Mouse (Mus musculus) limb, embryonic 15.5 days (tissue): ENCODE measurements at regions not wholly inside any gene's neighbourhood (a gene's known extent, or its start where the extent isn't known, plus 50 kb on each side); places are given as distances from the start of the nearest gene placed in this dataset.
A peak's percentile ranks its signal among the peaks of the same experiment; 100 is the strongest.

Source experiments
- ATAC-seq: fragments of 200-750 bp; cut with Nextera tagmentation; 2 replicates; pipeline ENCODE4 v1.8.0; 2017; ENCODE audit warnings: low read depth, moderate TSS enrichment; ENCODE audit not compliant: insufficient number of reproducible peaks, low FRiP score, low TSS enrichment
- H3K27ac ChIP-seq: fragments of 300-500 bp; sonication (generic); 2 replicates; pipeline ENCODE4 v1.5.1; 2015; ENCODE audit warnings: moderate library complexity, mild to moderate bottlenecking, inconsistent platforms
- H3K27me3 ChIP-seq: fragments of 300-500 bp; sonication (generic); 2 replicates; pipeline ENCODE4 v1.6.1; 2015; ENCODE audit warnings: inconsistent platforms
- H3K36me3 ChIP-seq: fragments of 300-500 bp; sonication (generic); 2 replicates; pipeline ENCODE4 v1.6.1; 2015; ENCODE audit warnings: inconsistent platforms
- H3K4me1 ChIP-seq: fragments of 300-500 bp; sonication (generic); 2 replicates; pipeline ENCODE4 v1.6.1; 2015; ENCODE audit warnings: inconsistent platforms
- H3K4me2 ChIP-seq: fragments of 300-500 bp; sonication (generic); 2 replicates; pipeline ENCODE4 v1.6.1; 2015; ENCODE audit warnings: mild to moderate bottlenecking, inconsistent platforms
- H3K4me3 ChIP-seq: fragments of 300-500 bp; sonication (generic); 2 replicates; pipeline ENCODE4 v1.5.1; 2015; ENCODE audit warnings: mild to moderate bottlenecking, inconsistent platforms
- H3K9ac ChIP-seq: fragments of 300-500 bp; sonication (generic); 2 replicates; pipeline ENCODE4 v1.6.1; 2015; ENCODE audit warnings: inconsistent platforms
- H3K9me3 ChIP-seq: fragments of 300-500 bp; sonication (generic); 2 replicates; pipeline ENCODE4 v1.6.1; 2016; ENCODE audit warnings: inconsistent platforms
- WGBS: fragments of 180-500 bp; shearing (Covaris S2); methylation state at CpG from one replicate; pipeline ENCODE4 v1.1.7; 2015; 5-methylcytosine and 5-hydroxymethylcytosine counted together

DNA sequence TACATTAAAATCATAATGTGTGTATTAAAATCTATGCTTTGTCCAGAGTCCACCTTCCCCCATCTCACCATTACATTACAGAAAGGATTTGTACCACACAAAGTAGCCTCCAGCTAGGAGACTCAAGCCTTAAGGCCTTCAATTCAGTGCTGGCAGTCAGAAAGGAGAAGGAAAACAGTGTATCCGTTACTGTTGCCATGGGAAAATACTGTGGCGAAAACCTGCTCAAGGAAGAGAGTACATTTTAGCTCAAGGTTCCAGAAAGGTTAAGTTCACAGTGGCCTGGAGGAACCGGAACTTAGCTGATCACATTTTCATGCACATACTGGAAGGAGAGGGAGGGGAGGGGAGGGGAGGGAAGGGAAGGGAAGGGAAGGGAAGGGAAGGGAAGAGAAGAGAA, 231.8 kb upstream of the Irx5 start:
- Histone ChIP-seq H3K9ac (no peak overlapping the region), H3K4me3 (no peak overlapping the region), H3K36me3 (no peaks in the 10 kb centered on the region), H3K4me2 (no peak overlapping the region), H3K27ac (no peak overlapping the region), H3K9me3 (no peaks in the 10 kb centered on the region), H3K4me1 (0 out of 2 replicates have a peak, but pooled peaks cover 2% of the 10 kb centered on the region), H3K27me3 (peaks cover 54% of the 10 kb centered on the region)
- no peak for ATAC-seq
- 69% methylated on average over 3 of the region's 3 CpGs for WGBS

DNA sequence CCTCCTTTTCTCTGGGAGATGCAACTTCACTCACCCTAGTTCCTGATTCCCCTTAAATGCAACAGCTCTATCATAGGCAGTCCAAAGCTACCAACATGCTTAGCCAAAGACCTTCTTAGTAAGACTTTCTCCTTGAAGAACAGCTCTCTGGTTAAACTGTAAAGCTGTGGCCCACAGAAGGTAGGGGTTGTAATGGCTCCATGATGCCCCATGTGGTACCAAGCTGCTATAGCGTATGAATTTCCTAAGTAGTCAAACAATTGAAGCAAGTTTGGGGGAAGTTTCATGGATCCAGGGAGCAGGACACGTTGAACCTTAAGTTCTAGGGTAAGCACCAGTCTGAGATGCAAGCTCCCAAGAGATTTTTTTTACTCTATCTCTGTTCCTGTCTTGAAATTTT, 236.1 kb upstream of the Irx5 start:
- Histone ChIP-seq H3K4me1 (no peaks in the 10 kb centered on the region), H3K36me3 (no peaks in the 10 kb centered on the region), H3K9ac (no peak overlapping the region), H3K4me2 (no peak overlapping the region), H3K9me3 (no peaks in the 10 kb centered on the region), H3K4me3 (no peak overlapping the region), H3K27ac (no peak overlapping the region), H3K27me3 (peaks cover 61% of the 10 kb centered on the region)
- no peak for ATAC-seq
- 53% methylated on average over 2 of the region's 2 CpGs for WGBS

DNA sequence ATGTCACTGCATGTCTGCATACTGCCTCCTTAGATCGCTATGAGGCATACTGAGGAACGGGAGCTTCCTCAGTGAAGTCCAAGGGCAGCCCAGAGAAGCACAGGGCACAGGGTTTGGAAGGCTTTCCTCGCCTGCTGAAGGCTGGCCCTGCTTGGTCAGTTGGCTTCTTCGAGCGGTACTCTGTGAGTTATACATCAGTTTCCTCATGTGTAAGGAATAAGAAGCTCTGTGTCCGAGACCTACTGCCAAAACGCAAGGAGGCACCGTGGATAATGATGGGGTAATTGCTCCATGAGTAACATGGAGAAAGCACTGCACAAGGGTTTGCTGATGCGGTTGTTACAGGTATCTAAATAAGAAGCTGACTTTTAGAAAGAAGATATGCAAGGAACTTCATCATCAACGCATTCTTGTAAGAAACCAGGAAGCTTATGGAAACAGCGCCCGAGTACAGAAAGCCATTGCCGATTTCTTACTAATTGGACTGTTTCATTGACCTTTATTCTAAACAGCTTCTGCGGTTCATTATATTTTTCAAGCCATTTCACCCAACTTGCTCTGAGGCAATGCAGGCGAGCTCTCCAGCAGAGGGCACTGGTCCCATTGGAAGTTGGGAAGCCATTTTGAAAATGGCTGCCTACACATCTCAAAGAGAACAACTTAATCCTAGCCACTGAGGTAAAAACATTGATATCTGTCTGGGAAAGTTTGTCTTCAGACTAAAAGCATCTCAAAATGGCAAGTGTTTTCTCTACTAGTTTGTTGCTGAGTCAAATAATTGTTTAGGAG, 241.8 kb upstream of the Irx5 start:
- Histone ChIP-seq H3K36me3 (no peaks in the 10 kb centered on the region), H3K9me3 (no peaks in the 10 kb centered on the region), H3K9ac (no peak overlapping the region), H3K27me3 (peaks cover 38% of the 10 kb centered on the region), H3K4me2 (no peak overlapping the region), H3K4me3 (no peak overlapping the region), H3K4me1 (peaks cover 11% of the 10 kb centered on the region), H3K27ac (no peak overlapping the region)
- 69% methylated on average over 15 of the region's 15 CpGs for WGBS
- ATAC-seq, result no peak

DNA sequence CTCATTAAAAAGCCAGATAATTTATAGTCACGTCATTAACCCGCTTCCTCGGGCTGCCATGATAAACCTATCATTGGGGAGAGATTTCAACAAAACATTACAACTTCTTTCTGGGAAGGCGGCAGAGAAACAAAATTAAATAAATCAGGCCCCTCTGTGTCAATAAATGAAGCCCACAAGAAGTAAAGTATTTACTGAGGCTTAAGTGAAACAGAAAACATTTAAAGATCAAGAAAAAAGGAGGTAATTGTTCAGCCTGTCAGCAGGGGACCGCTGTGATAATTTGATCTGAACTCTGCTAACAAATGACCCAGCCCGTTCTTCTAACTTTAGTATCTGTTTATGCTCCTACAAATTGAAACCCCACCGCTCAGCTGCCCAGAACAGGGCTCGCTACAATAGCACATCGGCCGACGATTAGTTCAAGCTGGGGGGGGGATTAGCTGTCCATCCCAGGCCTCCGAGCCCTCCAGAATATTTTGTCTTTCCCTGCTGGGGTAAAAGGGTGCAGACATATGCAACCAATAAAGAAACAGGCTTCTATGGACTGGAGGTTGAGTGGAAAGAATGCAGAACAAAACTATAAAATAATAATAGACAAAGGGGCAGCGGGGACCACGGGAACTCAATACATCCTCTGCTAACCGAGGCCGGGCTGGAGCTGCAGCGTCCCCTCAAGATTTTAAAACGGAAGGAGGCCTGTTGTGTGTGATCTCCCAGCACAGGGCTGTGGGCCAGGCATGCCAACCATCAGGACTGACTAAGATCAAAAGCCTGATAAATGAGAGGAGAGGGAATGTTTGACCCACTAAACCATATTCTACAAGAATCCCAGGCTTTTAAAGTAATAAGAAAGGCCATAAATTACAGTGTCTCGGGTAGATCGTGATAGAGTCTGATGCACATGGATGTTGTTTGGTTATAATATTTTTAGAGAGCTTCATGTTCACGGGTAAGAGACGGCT, 242.8 kb upstream of the Irx5 start:
- Histone ChIP-seq H3K36me3 (no peaks in the 10 kb centered on the region), H3K4me1 (peaks cover 11% of the 10 kb centered on the region), H3K9me3 (no peaks in the 10 kb centered on the region), H3K27ac (0 out of 2 replicates have a peak overlapping the region, but pooled peaks have one; percentile 17), H3K4me3 (0 out of 2 replicates have a peak overlapping the region, but pooled peaks have one; percentile 5), H3K4me2 (peak overlapping the region; percentile 33), H3K9ac (no peak overlapping the region), H3K27me3 (peaks cover 28% of the 10 kb centered on the region; the same call in 1 of the 2 replicates)
- 15% methylated on average over 22 of the region's 22 CpGs for WGBS
- no peak for ATAC-seq

DNA sequence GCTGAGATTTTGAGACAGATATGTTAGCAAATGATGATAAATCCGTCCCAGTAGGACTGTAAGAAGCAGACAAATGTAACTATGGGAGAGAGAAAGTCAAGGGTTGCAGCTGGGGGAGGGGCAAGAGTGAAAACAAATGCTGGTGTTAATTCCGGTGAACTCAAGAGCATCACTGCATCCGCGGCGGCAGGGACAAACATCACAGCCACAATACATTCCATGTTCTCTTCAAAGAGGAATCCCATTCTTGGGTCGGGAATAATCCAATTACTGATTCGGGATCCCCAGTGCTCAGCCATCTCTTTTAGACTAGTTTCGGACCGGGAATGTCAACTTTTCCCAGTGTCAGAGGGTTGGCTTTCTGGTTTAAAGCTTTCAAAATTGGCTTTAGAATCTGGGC, 243.5 kb upstream of the Irx5 start:
- Histone ChIP-seq H3K9ac (no peak overlapping the region), H3K4me1 (peaks cover 11% of the 10 kb centered on the region), H3K4me3 (no peak overlapping the region), H3K27me3 (peaks cover 26% of the 10 kb centered on the region; the same call in 1 of the 2 replicates), H3K27ac (no peak overlapping the region), H3K9me3 (no peaks in the 10 kb centered on the region), H3K36me3 (no peaks in the 10 kb centered on the region), H3K4me2 (peak overlapping the region; percentile 25; the same call in 1 of the 2 replicates)
- ATAC-seq, result no peak
- WGBS, result 8% methylated on average over 9 of the region's 9 CpGs

DNA sequence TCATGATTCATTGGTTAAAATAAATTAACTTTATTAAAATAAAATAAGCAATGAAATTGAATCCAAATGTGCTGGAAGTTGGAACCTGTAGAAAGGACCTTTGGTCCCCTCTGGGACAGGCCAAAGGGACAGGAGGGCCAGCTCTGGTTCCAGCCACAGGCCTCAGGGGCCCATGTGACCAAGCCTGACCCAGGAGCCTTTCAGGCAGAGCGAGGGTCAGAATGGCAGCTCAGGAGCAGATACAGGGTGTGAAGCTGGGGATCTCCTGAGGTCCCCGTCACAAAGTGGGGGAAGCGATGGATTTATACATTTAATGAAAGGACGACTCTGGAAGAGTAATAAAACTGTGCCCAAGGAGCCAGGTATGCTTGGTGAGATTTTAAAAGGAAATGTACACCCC, 244.0 kb upstream of the Irx5 start:
- 44% methylated on average over 4 of the region's 4 CpGs for WGBS

DNA sequence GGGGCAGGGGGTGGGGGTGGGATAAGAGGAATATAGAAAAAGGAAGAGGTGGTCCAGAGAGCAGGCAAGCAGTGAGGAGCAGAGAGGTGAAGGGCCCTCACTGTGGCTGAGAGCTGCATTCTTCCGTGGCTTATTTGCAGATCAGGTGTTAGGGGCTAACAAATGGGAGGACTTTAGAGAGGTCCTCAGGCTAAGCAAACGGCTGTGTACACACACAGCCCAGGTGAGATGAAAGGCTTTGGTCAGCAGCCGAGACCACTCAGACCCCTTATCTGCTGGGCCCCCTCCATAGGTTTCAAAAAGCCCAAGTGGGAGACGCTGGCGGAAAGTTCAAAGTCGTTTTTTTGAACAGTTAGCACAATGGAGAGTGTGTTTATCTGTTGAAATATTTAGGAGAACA, 252.9 kb upstream of the Irx5 start:
- Histone ChIP-seq H3K4me1 (no peaks in the 10 kb centered on the region), H3K9me3 (no peaks in the 10 kb centered on the region), H3K9ac (no peak overlapping the region), H3K4me2 (no peak overlapping the region), H3K36me3 (no peaks in the 10 kb centered on the region), H3K27me3 (peaks cover 21% of the 10 kb centered on the region), H3K27ac (no peak overlapping the region), H3K4me3 (no peak overlapping the region)
- ATAC-seq, result no peak
- 38% methylated on average over 6 of the region's 6 CpGs for WGBS

More for the DNA sequence above, 244.0 kb upstream of the Irx5 start:
- H3K27me3 ChIP-seq, result peaks cover 21% of the 10 kb centered on the region; the same call in 1 of the 2 replicates
- no peak for ATAC-seq
- H3K36me3 ChIP-seq, result no peaks in the 10 kb centered on the region
- no peak overlapping the region for H3K9ac ChIP-seq
- H3K9me3 ChIP-seq, result no peaks in the 10 kb centered on the region
- H3K4me1 ChIP-seq, result peaks cover 11% of the 10 kb centered on the region
- H3K27ac ChIP-seq, result no peak overlapping the region
- no peak overlapping the region for H3K4me3 ChIP-seq
- no peak overlapping the region for H3K4me2 ChIP-seq

DNA sequence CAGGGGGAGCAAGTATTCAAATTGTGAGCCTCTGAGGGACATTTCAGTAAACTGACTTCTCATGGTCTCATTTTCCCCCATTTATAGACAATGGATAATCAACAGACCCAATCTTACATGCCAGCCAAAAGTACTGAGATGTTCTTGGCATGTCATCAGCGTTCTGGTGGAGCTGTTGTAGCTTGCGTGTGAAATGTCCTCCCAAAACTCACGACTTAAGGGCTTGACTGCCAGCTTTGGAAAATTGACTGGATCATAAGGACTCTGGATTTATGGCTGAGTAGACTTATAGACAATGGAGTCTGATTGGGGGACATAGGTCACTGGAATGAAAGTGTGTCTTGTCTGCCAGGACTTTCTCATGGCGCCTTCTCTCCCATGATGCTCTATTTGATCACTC, 254.9 kb upstream of the Irx5 start:
- no peak overlapping the region for H3K4me2 ChIP-seq
- H3K9me3 ChIP-seq, result no peaks in the 10 kb centered on the region
- no peaks in the 10 kb centered on the region for H3K4me1 ChIP-seq
- no peak overlapping the region for H3K9ac ChIP-seq
- no peak for ATAC-seq
- peaks cover 22% of the 10 kb centered on the region for H3K27me3 ChIP-seq
- H3K27ac ChIP-seq, result no peak overlapping the region
- 89% methylated on average over 4 of the region's 4 CpGs for WGBS
- H3K36me3 ChIP-seq, result no peaks in the 10 kb centered on the region
- no peak overlapping the region for H3K4me3 ChIP-seq

DNA sequence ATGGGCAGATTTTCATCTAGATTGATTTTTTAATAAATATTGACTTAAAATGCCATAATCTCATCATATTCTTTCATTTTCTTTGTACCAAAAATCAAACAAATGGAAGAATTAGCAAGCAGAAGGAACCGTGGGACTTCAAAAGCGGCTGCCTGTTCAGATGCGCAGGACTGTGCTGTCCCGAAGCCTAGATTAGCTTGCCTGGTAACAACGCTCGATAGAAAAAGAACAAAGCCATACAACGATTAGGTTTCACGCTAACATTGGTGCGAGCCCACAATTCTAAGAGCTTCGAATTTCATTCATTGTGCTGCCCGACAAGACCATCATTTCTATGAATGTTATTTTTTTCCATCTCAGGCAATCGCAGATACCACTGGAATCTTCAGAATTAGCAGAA, 262.1 kb upstream of the Irx5 start:
- Histone ChIP-seq H3K4me1 (no peaks in the 10 kb centered on the region), H3K27ac (no peak overlapping the region), H3K27me3 (0 out of 2 replicates have a peak, but pooled peaks cover 12% of the 10 kb centered on the region), H3K4me2 (no peak overlapping the region), H3K9me3 (no peaks in the 10 kb centered on the region), H3K9ac (no peak overlapping the region), H3K4me3 (no peak overlapping the region), H3K36me3 (no peaks in the 10 kb centered on the region)
- ATAC-seq, result no peak
- WGBS, result 82% methylated on average over 12 of the region's 12 CpGs

DNA sequence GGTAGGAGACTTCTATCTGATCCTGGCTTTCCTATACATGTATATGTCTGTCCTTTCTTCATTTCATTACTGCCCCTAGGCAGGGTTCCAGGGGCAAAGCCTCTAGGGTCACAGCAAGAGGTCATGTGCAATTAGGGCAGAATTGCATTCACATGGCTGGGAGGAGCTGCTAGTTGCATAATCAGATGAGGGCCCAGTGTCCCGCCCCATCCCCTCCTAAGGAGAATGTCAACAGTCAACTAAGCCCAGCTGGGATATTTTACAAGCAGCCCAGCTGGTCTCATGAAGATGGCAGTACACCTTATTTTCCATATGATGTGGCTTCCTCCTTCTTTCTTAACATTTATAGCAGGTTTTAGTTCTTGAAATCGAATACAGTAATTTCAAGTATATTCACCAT, 273.3 kb upstream of the Irx5 start:
- WGBS, result 40% methylated on average over 2 of the region's 2 CpGs
- no peak overlapping the region for H3K4me3 ChIP-seq
- H3K4me1 ChIP-seq, result no peaks in the 10 kb centered on the region
- no peak overlapping the region for H3K4me2 ChIP-seq
- H3K27ac ChIP-seq, result no peak overlapping the region
- H3K27me3 ChIP-seq, result peaks cover 11% of the 10 kb centered on the region
- no peaks in the 10 kb centered on the region for H3K9me3 ChIP-seq
- H3K36me3 ChIP-seq, result no peaks in the 10 kb centered on the region
- no peak overlapping the region for H3K9ac ChIP-seq
- ATAC-seq, result no peak

DNA sequence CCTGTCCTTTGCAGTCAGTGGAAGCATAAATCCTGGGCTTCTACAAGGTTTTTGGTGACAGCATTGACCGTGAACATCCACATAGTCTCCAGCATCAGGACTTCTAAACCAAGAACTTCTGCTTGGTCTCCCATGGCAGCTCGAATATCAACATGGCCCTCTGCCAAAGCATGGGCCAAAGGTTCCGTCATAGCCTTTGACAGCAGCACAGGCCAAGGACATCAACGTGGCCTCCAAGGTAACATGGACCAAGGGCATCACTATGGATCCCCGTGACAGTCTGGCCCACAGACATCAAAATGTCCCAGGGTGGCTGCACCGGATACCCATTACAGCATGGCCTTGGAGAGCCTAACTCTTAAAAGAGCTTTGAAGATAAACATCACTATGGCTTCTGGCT, 275.5 kb upstream of the Irx5 start:
- H3K9me3 ChIP-seq, result no peaks in the 10 kb centered on the region
- no peak overlapping the region for H3K9ac ChIP-seq
- no peak overlapping the region for H3K4me3 ChIP-seq
- ATAC-seq, result no peak
- no peak overlapping the region for H3K4me2 ChIP-seq
- H3K27me3 ChIP-seq, result peaks cover 18% of the 10 kb centered on the region
- H3K27ac ChIP-seq, result no peak overlapping the region
- no peaks in the 10 kb centered on the region for H3K4me1 ChIP-seq
- no peaks in the 10 kb centered on the region for H3K36me3 ChIP-seq
- 84% methylated on average over 6 of the region's 6 CpGs for WGBS

DNA sequence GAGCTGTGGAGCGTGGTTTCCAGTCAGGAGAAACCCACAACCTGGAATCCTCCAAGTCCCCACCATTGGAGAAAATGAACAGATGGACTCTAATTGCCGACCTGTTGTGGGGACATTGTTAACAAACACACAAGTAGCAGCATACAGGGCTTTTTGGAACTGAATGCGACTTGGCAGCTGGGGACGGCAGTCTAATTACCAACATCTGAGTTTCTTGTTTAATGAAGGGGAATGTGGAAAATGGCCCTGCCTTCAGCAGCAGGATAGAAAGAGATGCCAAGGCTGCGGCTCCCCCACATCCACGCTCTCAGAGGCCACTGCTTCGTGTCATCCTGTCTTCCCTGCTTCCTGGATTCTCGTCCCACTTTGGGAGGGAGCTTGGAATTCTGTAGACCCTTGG, 276.6 kb upstream of the Irx5 start:
- ATAC-seq, result no peak
- 66% methylated on average over 8 of the region's 8 CpGs for WGBS
- no peak overlapping the region for H3K4me2 ChIP-seq
- no peaks in the 10 kb centered on the region for H3K36me3 ChIP-seq
- H3K27ac ChIP-seq, result no peak overlapping the region
- no peaks in the 10 kb centered on the region for H3K9me3 ChIP-seq
- H3K4me3 ChIP-seq, result no peak overlapping the region
- no peak overlapping the region for H3K9ac ChIP-seq
- no peaks in the 10 kb centered on the region for H3K4me1 ChIP-seq
- peaks cover 22% of the 10 kb centered on the region for H3K27me3 ChIP-seq
